Mouse (Mus musculus): ENCODE data around the gene Pgf. TPM values are rescaled to one million over a fixed set of nuclear protein-coding genes. Genes with fewer than 3 reads are reported as not detected.

Pgf gene
- polyA plus RNA-seq, 1 experiment from 2014 or later = 0.41 TPM

DNA sequence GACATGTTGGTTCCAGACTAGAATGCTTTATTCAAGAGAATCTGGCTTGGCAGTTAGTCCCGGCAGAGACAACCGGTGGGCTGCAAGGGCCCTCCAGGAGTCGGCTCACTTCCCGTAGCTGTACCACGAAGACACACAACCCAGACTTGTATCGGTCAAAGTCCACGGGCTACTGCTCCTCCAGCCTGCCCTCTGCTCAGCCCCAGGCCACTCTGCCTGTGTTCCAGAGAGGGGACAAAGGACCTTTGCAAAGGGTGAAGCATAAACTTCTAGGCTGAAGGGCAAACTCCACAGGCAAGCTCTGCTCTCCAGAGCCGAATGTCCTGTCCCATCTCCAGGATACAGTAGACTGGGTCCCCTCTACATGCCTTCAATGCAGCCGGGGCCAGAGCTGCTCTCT is 11.0 kb downstream of the Pgf start:
- no peak for TF ChIP-seq CTCF (IDR thresholded peaks at IDR 0.05)
- ChIA-PET CTCF (interaction anchor here (1.1 to 1.7 kb wide), 3 partner anchors 13 to 139 kb away, joined by 3 to 7 read pairs (median 4); no protein-coding TSS in a partner anchor), POLR2A (no interaction called here)
- DNase-seq (ENCODE audit: low read depth, low spot score) (no peak), ATAC-seq (no peak)
- in situ Hi-C loops (cut with MboI; ENCODE audit: low pct_unique_long_range_greater_than_20kb) = no loop called here
- no peaks in the 10 kb centered on the region for H3K27me3 ChIP-seq

DNA sequence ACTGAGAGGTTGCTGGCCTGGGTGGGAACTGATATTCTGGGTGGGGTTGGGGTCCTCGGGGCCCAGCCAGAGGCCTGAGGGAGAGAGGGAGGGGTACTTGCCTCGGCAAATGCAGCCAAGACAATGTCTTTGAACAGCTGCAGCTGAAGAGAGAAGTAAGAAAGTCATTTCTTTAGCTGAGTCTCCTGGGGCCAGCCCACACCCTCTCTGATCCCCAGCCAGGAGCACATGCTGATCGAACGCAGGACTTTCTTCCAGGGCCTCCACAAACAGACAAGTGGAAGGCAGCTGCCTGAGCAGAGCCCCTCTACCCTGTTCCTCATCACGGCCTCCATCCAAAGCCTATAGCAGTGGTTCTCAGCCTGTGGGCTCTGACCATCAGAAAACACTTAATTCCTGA is 12.6 kb downstream of the Pgf start:
- POLR2A ChIA-PET = no interaction called here

DNA sequence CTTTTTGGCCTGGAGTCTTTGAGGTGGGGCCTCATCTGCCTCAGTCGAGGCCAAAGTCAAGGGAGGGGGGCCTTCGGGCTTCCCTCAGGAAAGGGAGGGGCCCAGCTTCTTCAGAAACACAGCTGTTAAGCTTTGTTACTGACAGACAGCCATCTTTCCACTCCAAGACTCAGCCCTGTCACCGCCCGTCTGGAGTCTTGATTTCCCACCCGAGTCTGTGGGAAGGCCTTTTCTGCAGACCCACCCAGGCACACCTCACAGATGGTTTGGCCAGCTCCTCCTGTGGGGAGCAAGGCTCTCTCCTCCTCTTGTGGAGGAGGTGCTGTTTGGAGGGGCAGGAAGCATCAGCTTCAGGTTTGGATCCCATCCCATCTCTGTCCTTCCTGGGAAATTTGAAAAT is 18.0 kb downstream of the Pgf start:
- DNase-seq (ENCODE audit: low read depth, low spot score) = no peak
- ChIA-PET CTCF (no interaction called here), POLR2A (no interaction called here)
- in situ Hi-C loops (cut with MboI; ENCODE audit: low pct_unique_long_range_greater_than_20kb) = no loop called here
- H3K27me3 ChIP-seq = no peaks in the 10 kb centered on the region
- TF ChIP-seq CTCF (IDR thresholded peaks at IDR 0.05) = no peak
- no peak for ATAC-seq

More for the DNA sequence above, 12.6 kb downstream of the Pgf start:
- no peak for ATAC-seq
- no peak for DNase-seq (ENCODE audit: low read depth, low spot score)
- in situ Hi-C loops (cut with MboI; ENCODE audit: low pct_unique_long_range_greater_than_20kb) = no loop called here
- no peak for TF ChIP-seq CTCF (IDR thresholded peaks at IDR 0.05)
- CTCF ChIA-PET = no interaction called here
- no peaks in the 10 kb centered on the region for H3K27me3 ChIP-seq

DNA sequence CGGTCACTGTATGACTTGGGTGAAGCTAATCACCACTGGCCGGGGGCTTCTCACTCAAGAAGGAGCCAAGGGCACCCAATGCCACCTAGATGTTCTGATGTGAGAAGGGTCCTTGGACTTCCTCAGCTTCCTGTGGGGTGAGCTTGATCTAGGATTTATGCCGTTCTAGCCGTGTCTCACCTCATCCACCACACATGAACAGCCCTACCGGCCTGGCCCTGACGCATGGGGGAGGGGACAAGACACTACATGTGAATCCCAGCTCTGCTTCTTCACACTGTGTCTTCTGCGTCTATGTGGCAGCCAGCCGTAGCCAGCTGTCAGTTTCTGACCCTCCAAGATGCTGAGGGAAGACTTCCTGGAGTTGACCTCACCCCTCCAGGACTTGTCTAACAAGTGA is 18.8 kb downstream of the Pgf start:
- no peak for DNase-seq (ENCODE audit: low read depth, low spot score)

DNA sequence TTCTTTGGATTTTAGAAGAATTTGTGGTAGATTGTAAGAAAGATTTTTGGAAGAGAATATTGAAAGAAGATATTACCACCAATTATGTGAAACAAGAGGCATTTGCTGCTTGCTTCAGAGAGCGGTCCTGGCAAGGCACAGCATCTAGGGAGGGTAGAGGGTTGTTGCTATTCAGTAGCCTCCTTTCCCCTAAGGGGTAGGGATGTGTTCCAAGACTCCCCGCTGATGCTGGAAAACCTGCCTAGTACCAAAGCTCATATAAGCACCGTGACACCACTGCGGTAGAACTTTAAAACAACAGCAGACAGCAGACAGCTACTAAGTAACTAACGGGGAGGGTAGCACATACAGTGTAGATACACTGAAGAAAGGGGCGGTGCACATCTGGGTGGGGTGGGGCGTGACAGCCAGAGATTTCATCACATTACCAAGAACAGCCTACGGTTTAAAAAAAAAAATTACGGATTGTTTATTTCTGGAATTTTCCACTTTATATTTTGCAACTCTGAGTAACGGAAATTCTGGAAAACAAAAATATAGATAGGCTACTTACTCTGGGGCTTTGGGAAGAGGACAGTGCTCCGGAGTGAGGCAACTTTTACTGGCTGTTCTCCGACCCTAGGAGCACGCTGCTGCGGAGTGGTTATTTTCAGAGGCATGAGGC is 19.7 kb downstream of the Pgf start:
- no peak for ATAC-seq
- DNase-seq (ENCODE audit: low read depth, low spot score) = no peak
- ChIA-PET CTCF (no interaction called here), POLR2A (no interaction called here)
- no peak for TF ChIP-seq CTCF (IDR thresholded peaks at IDR 0.05)
- in situ Hi-C loops (cut with MboI; ENCODE audit: low pct_unique_long_range_greater_than_20kb) = no loop called here
- no peaks in the 10 kb centered on the region for H3K27me3 ChIP-seq

More for the DNA sequence above, 18.8 kb downstream of the Pgf start:
- ATAC-seq = no peak
- CTCF ChIA-PET = no interaction called here
- in situ Hi-C loops (cut with MboI; ENCODE audit: low pct_unique_long_range_greater_than_20kb) = no loop called here
- POLR2A ChIA-PET = no interaction called here
- no peak for TF ChIP-seq CTCF (IDR thresholded peaks at IDR 0.05)
- H3K27me3 ChIP-seq = no peaks in the 10 kb centered on the region

DNA sequence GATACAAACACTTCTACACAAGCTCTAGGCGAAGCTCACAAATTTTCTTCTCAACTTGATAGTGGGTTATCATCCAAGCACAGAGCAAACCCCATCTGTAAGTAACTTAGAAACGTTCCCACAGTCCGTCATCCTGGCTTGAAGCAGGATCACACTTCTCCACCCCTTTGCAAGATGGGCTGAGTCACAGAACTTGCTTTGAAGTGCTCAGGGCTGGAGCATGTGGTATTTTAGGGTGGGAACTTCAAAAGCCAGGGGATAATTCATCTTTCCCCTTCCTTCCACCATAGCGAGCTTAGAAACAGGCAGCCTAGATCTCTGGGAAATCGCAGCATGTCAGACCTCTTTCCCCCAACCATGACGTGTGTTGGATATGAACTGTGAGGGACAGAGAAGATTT is 21.3 kb downstream of the Pgf start:
- ATAC-seq (no peak), DNase-seq (ENCODE audit: low read depth, low spot score) (no peak)
- in situ Hi-C loops (cut with MboI; ENCODE audit: low pct_unique_long_range_greater_than_20kb) = no loop called here

DNA sequence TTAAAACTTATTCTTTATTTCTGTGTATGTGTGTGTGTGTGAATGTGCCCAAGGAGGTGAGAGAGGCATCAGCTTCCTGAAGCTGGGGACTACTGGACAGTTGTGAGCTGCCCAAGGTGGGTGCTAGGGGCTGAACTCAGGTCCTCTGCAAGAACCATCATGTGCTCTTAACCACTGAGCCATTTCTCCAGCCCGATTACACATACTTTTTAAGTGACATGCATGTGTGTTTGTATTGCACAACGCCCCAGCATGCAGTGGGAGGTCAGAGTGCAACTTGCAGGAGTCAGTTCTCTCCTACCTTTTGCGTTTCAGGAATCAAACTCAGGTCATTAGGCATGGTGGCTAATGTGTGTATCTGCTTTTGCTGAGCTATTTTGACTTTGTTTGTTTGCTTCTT is 24.6 kb downstream of the Pgf start:
- no peak for DNase-seq (ENCODE audit: low read depth, low spot score)
- CTCF ChIA-PET = interaction anchor here (1.2 kb wide), 1 partner anchor 13 kb away, joined by 4 read pairs; no protein-coding TSS in a partner anchor
- H3K27me3 ChIP-seq = no peaks in the 10 kb centered on the region
- TF ChIP-seq CTCF (IDR thresholded peaks at IDR 0.05) = no peak
- ATAC-seq = no peak
- POLR2A ChIA-PET = no interaction called here
- in situ Hi-C loops (cut with MboI; ENCODE audit: low pct_unique_long_range_greater_than_20kb) = no loop called here

More for the DNA sequence above, 21.3 kb downstream of the Pgf start:
- POLR2A ChIA-PET = no interaction called here
- TF ChIP-seq CTCF (IDR thresholded peaks at IDR 0.05) = no peak
- no peaks in the 10 kb centered on the region for H3K27me3 ChIP-seq
- CTCF ChIA-PET = no interaction called here

DNA sequence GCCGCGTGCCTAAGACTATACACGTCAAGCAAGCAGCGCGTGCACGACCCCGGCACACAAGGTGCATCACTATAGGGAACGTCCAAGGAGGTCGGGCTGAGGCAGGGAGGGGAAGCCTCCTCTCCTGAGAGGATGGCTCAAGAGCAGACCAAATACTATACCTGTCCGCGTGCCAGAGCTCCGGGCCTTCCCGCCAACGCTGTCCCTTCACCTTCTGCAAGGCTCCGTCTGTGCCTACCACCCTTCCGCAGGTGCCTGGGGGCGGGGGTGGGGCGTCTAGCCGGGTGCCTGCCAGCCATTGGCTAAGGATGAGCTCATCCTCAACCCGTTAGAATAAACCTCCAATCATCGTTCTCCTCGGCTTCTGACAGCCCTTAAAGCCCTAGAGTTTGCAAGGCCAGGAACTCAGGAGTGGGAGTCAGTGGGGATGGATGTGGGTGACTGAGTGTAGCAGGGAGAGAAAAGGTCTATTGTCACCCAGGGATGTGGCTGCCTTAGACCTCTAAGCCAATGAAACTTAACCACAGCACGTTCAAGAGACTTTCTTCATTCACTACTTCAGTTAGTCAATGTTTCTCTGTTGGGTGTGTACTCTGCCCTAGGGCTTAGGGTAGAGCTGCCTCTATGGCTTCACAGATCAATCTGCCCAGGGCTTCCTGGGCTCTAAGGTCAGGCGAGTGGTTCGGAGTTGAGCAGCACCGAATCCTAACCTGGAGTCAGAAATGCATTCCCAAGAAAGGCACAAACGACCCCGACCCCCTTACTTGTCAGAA is 26.4 kb downstream of the Pgf start, which contains the start of gene Rps6kl1:
TSS of gene Rps6kl1 (minus strand) at position 263 of the 773 bp plus-strand sequence.
- no peak for ATAC-seq
- in situ Hi-C loops (cut with MboI; ENCODE audit: low pct_unique_long_range_greater_than_20kb) = no loop called here
- TF ChIP-seq CTCF (IDR thresholded peaks at IDR 0.05) = no peak
- CTCF ChIA-PET = interaction anchor here (1.3 kb wide), 1 partner anchor 135 kb away, joined by 3 read pairs; no protein-coding TSS in a partner anchor
- H3K27me3 ChIP-seq = no peaks in the 10 kb centered on the region
- DNase-seq (ENCODE audit: low read depth, low spot score) = no peak
- POLR2A ChIA-PET = no interaction called here

DNA sequence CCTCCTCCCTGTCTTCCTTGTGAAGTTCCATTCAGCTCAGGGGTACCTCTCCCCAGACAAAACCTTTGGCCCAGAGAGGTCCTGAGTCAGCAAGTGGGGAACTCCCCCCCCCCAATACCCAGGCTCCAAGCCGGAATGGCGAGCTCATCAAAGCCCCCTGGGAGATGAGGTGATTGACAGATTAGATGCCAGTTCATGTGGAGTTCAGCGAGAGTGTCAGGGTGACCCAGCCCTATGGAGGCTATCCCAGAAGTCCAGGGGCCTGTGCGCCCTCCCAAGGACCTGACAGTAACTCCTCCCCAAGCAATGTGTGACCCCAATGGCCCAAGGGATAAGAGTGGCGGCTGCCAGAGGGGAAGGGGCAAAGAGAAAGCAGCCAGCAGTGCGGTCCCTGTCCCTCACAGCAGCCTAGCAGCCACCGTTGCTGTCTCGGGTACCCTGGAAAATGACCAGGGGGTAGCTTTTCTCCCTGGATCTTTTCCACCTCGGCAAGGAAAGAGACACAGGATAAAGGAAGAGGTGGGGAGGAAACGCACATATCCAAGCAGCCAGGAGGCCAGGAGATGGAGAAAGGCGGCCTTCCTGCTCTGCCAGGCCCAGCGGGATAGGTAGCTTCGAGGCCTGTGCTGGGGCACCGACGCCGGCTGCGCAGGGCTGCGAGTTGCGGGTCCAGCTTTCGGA is 27.1 kb downstream of the Pgf start:
- CTCF ChIA-PET = interaction anchor here (1.1 to 1.3 kb wide), 2 partner anchors 13 to 136 kb away, joined by 3 read pairs; no protein-coding TSS in a partner anchor
- no peaks in the 10 kb centered on the region for H3K27me3 ChIP-seq
- ATAC-seq (no peak), DNase-seq (ENCODE audit: low read depth, low spot score) (no peak)
- TF ChIP-seq CTCF (IDR thresholded peaks at IDR 0.05) = no peak
- POLR2A ChIA-PET = no interaction called here
- in situ Hi-C loops (cut with MboI; ENCODE audit: low pct_unique_long_range_greater_than_20kb) = no loop called here

DNA sequence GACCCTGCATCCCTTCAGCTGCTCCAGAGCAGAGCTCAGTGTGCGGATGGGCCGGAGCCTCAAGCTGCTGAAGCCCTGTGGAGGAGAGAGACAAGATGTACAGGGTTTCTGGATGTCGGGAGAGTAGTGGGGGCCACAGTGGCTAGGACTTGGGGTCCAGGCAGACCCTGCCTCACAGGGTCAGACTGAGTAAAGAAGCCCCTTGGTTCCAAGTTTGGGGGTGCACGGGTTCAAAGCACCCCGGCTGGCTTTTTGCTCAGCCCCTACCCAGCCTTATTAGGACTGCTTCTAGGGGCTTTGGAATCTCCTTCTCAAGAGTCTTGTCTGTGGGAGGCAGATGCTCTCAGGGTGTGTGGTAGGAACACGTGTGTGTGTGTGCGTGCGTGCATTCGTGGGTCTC is 30.7 kb downstream of the Pgf start:
- in situ Hi-C loops (cut with MboI; ENCODE audit: low pct_unique_long_range_greater_than_20kb) = no loop called here
- no peaks in the 10 kb centered on the region for H3K27me3 ChIP-seq
- ChIA-PET POLR2A (no interaction called here), CTCF (interaction anchor here (2.8 kb wide), 1 partner anchor 158 kb away, joined by 9 read pairs; no protein-coding TSS in a partner anchor)
- DNase-seq (ENCODE audit: low read depth, low spot score) (no peak), ATAC-seq (no peak)
- TF ChIP-seq CTCF (IDR thresholded peaks at IDR 0.05) = no peak

DNA sequence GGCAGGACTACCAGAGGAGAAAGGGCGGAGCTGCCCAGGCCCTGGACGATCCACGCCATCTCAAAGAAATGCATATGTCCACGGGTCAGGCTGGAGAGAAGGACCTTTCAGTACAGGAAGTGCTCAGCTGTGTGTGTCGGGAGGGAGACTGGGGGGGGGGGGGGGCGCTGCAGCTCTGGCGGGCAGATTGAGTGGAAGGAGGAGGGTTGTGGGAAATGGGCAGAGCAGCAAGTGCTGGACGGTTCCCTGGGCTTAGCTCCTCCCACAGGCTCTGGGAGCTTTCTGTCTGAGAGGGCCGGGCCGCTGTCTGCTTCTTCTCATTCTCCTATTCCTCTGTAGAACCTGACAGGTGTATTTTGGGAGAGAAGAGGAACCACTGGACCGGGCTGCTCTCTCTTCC is 31.2 kb downstream of the Pgf start:
- in situ Hi-C loops (cut with MboI; ENCODE audit: low pct_unique_long_range_greater_than_20kb) = no loop called here
- ATAC-seq (no peak), DNase-seq (ENCODE audit: low read depth, low spot score) (no peak)
- CTCF ChIA-PET = interaction anchor here (2.8 kb wide), 1 partner anchor 159 kb away, joined by 9 read pairs; no protein-coding TSS in a partner anchor
- no peaks in the 10 kb centered on the region for H3K27me3 ChIP-seq
- no peak for TF ChIP-seq CTCF (IDR thresholded peaks at IDR 0.05)
- POLR2A ChIA-PET = no interaction called here
